Comparison of ENCODE assay signal across 21 mouse cellular contexts in the genomic region with DNA sequence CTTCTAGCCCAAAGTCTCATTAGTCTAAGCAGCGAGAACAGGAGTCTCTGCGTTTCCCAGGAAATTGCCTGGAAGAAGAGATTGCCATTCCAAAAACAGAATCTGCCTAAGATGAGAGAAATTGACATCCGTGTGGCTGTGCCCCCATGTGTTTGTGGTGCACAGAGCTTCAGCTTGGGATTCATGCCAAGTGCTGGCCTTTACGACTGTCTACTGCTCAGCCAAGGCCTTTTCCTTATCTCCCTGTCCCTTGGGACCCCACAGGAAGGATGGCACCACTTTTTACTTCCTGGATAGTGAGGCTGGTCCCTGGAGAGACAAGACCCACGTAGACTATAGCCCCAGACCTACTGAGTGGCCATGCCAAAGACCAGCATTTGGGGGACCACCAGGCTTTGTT.
DNase-seq lines count a peak whose midpoint lies in the region; ATAC-seq and TF ChIP-seq lines count a peak whose summit lies in the region.
"Had no signal": no experiment of that assay in that cellular context is flagged by ENCODE, and none has a peak within 500 bp of the region (broad histone marks: within the 10 kb centered on the region; RNA-seq: fewer than 3 reads in every experiment).

No protein-coding gene starts in this region.

- no peak overlapping the region for H3K4me3 ChIP-seq in left cerebral cortex, adult 2 months
- no peak overlapping the region for H3K4me3 ChIP-seq in limb, embryonic 12.5 days (replicated peaks)
- H3K4me3 ChIP-seq: heart, embryonic 13.5 days; neural tube, embryonic 12.5 days had no signal

- peak overlapping the region; percentile 15; the same call in 1 of the 2 replicates for H3K4me2 ChIP-seq in limb, embryonic 12.5 days
- H3K4me2 ChIP-seq: heart, embryonic 13.5 days; liver, embryonic 11.5 days; neural tube, embryonic 12.5 days had no signal

- no peak overlapping the region for H3K9ac ChIP-seq in limb, embryonic 12.5 days (replicated peaks)
- H3K9ac ChIP-seq: heart, embryonic 13.5 days; neural tube, embryonic 12.5 days had no signal

- no peaks in the 10 kb centered on the region for H3K9me3 ChIP-seq in limb, embryonic 12.5 days
- H3K9me3 ChIP-seq: heart, embryonic 13.5 days; neural tube, embryonic 12.5 days had no signal

- WGBS in limb, embryonic 12.5 days, result 57% methylated on average over 5 of the region's 5 CpGs

- peaks cover 42% of the 10 kb centered on the region for H3K4me1 ChIP-seq in limb, embryonic 12.5 days (replicated peaks)

- intact Hi-C loops in left cerebral cortex, adult 2 months (cut with DNase I), result no loop called here

- peak overlapping the region; percentile 90 for H3K27ac ChIP-seq in left cerebral cortex, adult 2 months
- H3K27ac ChIP-seq in limb, embryonic 12.5 days, result 0 out of 2 replicates have a peak overlapping the region, but pooled peaks have one; percentile 12
- H3K27ac ChIP-seq: heart, embryonic 13.5 days; neural tube, embryonic 12.5 days; stomach, postnatal 0 days had no signal

- H3K36me3 ChIP-seq in limb, embryonic 12.5 days, result peaks cover 25% of the 10 kb centered on the region

- DNase-seq in adrenal gland, adult 2 months, result peak; percentile 53
- DNase-seq in adrenal gland, adult 18-20 months (ENCODE audit: low spot score in 2 of 2), result no peak
- DNase-seq in left cerebral cortex, adult 2 months (ENCODE audit: extremely low spot score in 1 of 2, low spot score in 2 of 2), result no peak
- no peak for DNase-seq in left cerebral cortex, adult 9 months (ENCODE audit: low spot score in 2 of 2)
- peak; percentile 53 for DNase-seq in adrenal gland, postnatal 10 days
- no peak for DNase-seq in retina, postnatal 1 day
- DNase-seq: cerebellum, adult 9-11 months; heart, postnatal 36 days; kidney, adult 2 months; kidney, postnatal 14 days; lung, adult 2 months; thymus, postnatal 14 days had no signal

- H3K27me3 ChIP-seq in limb, embryonic 12.5 days, result peaks cover 11% of the 10 kb centered on the region; the same call in 1 of the 2 replicates
- H3K27me3 ChIP-seq: CH12.LX; heart, embryonic 13.5 days; neural tube, embryonic 12.5 days had no signal

- ATAC-seq in limb, embryonic 12.5 days (ENCODE audit: insufficient number of reproducible peaks, insufficient read depth, low FRiP score, low TSS enrichment, low read depth), result no peak
- ATAC-seq in activated CD4-positive, CD25-positive, alpha-beta regulatory T cell, adult 4 months, result no peak
- ATAC-seq: forebrain, embryonic 16.5 days; midbrain, embryonic 16.5 days had no signal

- no peak for TF ChIP-seq CTCF in left cerebral cortex, adult 2 months (IDR thresholded peaks at IDR 0.05)

Comparison
In these comparisons a context has a peak if more than half of its experiments do, and no peak if none do; other contexts are left out.
1. DNase-seq: peak in adrenal gland, adult 2 months (single experiment) and adrenal gland, postnatal 10 days (single experiment); none in adrenal gland, adult 18-20 months (0 of 2), left cerebral cortex, adult 2 months (0 of 2), left cerebral cortex, adult 9 months (0 of 2) and retina, postnatal 1 day (single experiment).